ENCODE assay signal across 8 mouse cellular contexts in genomic region chr17:25397804-25398519, GRCm38 (mm10). TPM values are rescaled to one million over a fixed set of nuclear protein-coding genes. Genes with fewer than 3 reads are reported as not detected.
DNase-seq lines count a peak whose midpoint lies in the region.

No protein-coding gene starts in this region.

- DNase-seq in adrenal gland, adult (ENCODE audit: inconsistent age in 2 of 2, low spot score in 1 of 2), result peak; percentile 83 to 94
- DNase-seq in cerebellum, postnatal 36 days, result peak; percentile 69 to 70
- peak; percentile 42 to 51 for DNase-seq in gastrocnemius, adult 8-10 months (ENCODE audit: low spot score in 2 of 2)
- DNase-seq in induced T-regulatory cell, adult 2 months (ENCODE audit: low read depth), result peak; percentile 70
- DNase-seq in left cerebral cortex, adult 18-20 months (ENCODE audit: low spot score in 2 of 2), result peak; percentile 74 to 85
- peak; percentile 88 for DNase-seq in mesoderm, embryonic 11.5 days (ENCODE audit: low read depth, low spot score)
- peak; percentile 50 to 61 for DNase-seq in right cerebral cortex, postnatal 36 days (ENCODE audit: low spot score in 2 of 2)
- peak; percentile 65 to 86 for DNase-seq in urinary bladder, postnatal 4 days (ENCODE audit: low spot score in 2 of 2)

RNA-seq across cellular contexts. Expression of gene Tpsg1, which starts 28.9 kb away (rescaled TPM):
- not detected for total RNA-seq in gastrocnemius, adult 8-10 months (2022)
- total RNA-seq in left cerebral cortex, adult 18-20 months (2021), result not detected

RNA-seq across cellular contexts. Expression of gene Tpsb2, which starts 31.9 kb away (rescaled TPM):
- total RNA-seq in gastrocnemius, adult 8-10 months (2022), result 1 to 10 TPM; 1.7 to 5.9 (median 3.9) TPM
- not detected for total RNA-seq in left cerebral cortex, adult 18-20 months (2021)

RNA-seq across cellular contexts. Expression of gene Cacna1h, which starts 35.6 kb away (rescaled TPM):
- 1 to 10 TPM in 3 of 4 experiments, under 1 TPM in 1; 0.68 to 1.7 (median 1.6) TPM for total RNA-seq in gastrocnemius, adult 8-10 months (2022)
- 10 to 100 TPM; 39.6 to 43.7 TPM for total RNA-seq in left cerebral cortex, adult 18-20 months (2021)

RNA-seq across cellular contexts. Expression of gene Tpsab1, which starts 52.6 kb away (rescaled TPM):
- 1 to 10 TPM in 3 of 4 experiments, under 1 TPM in 1; 0.29 to 2.2 (median 1.2) TPM for total RNA-seq in gastrocnemius, adult 8-10 months (2022)
- not detected for total RNA-seq in left cerebral cortex, adult 18-20 months (2021)

RNA-seq across cellular contexts. Expression of gene Tekt4, which starts 56.5 kb away (rescaled TPM):
- not detected for total RNA-seq in gastrocnemius, adult 8-10 months (2022)
- 1 to 10 TPM in 1 of 2 experiments, under 1 TPM in 1; 0.49 to 1.2 TPM for total RNA-seq in left cerebral cortex, adult 18-20 months (2021)

Comparison
In these comparisons a context has a peak if more than half of its experiments do, and no peak if none do; other contexts are left out.
1. Peak in every context shown above with its lines: DNase-seq.
2. RNA of gene Cacna1h, which starts 35.6 kb away (total RNA-seq): 39.6 to 43.7 TPM in left cerebral cortex, adult 18-20 months; 0.68 to 1.7 TPM in gastrocnemius, adult 8-10 months; every median in the first group is over 10 times any median in the second.